Mouse (Mus musculus) thymus, postnatal 14 days (tissue): ENCODE data around the gene Rbx1.

Source experiments
- DNase-seq: peaks from one replicate; pipeline ENCODE4 v3.0.0; 2021

Rbx1 gene

DNA sequence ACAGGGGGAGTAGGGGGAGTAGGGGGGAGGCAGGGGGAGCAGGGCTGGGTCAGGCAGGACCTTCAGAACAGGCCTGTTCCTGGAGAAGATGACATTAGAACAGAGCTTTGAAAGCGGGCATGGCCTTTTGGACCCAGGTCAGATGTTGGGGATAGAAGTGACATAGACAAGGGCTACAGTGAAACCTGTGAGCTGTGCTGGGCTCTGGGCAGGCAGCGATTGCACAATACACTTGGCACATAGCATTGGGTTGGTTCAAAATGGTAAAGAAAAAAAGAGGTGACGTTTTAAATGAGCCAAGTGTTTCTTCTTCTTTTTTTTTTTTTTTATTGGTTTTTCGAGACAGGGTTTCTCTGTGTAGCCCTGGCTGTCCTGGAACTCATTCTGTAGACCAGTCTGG is 19.4 kb downstream of the Rbx1 start:
- no peak for DNase-seq

DNA sequence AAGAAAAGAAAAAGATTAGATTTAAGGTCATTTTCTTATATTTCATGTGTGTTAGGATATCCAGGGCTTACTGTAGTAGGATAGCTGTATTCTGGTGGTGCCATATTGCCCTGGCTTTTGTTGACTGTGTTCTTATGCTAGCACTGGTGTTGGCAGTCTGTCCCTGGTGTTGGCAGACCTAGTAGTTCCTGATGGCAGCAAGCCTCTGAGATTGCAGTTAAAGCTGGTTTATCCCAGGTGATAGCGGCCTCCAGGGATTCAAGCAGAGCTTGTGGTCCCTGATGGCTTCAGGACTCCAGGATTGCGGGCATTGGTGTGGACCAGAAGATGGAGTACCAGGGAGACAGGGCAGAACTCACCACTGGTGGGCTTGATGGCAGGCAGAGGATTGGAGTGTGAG is 37.4 kb downstream of the Rbx1 start:
- no peak for DNase-seq

DNA sequence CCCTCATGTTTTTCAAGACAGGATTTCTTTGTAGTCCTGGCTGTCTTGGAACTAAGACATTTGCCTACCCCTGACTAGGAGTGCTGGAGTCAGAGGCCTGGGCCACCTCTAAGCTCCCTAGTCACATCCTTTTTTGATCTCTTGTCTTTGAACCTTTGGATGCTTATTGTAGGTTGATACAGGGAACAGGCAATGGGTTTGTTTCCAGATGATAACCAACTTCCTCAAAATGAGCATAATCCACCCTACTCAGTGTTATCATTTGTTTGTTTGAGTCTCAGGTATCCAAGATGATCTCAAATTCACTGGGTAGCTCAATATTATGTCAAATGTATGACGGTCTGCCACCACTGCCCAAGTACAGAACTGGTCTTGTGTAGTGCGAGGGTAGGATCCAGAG is 37.9 kb downstream of the Rbx1 start:
- no peak for DNase-seq

DNA sequence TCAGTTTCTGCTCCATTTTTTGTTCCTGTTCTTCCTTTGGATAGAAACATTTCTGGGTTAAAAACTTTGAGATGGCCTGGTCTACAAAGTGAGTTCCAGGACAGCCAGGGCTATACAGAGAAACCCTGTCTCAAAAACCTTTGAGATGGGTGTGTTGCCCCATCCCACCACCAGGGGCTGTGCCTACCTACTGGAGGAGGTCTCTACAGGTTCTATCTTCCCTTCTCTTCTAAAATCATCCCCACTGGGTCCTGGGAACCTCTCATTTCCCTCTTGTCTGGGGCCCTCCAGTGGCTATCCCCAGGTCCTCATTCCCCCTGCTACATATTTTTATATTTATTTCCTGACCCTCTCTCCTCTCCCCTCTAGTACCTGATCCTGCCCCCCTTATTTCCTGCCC is 41.1 kb downstream of the Rbx1 start:
- peak; percentile 81 for DNase-seq

DNA sequence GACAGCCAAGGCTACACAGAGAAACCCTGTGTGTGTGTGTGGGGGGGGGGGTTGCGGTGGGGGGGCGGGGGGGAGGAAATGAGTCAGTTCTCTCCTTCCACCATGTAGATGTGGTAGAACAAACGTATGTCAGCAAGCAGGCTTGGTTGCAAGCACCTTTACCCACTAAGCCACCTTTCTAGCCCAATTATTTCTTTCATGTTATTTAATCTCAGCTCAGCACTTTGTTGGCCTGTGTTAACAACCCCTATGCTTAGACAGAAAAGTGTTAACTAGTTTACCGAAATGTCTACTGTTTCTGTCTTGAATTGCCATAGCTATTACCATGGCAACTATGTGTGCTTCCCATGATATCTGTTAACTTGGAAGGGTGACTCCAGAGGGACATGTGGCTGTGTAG is 44.5 kb downstream of the Rbx1 start:
- DNase-seq = no peak

DNA sequence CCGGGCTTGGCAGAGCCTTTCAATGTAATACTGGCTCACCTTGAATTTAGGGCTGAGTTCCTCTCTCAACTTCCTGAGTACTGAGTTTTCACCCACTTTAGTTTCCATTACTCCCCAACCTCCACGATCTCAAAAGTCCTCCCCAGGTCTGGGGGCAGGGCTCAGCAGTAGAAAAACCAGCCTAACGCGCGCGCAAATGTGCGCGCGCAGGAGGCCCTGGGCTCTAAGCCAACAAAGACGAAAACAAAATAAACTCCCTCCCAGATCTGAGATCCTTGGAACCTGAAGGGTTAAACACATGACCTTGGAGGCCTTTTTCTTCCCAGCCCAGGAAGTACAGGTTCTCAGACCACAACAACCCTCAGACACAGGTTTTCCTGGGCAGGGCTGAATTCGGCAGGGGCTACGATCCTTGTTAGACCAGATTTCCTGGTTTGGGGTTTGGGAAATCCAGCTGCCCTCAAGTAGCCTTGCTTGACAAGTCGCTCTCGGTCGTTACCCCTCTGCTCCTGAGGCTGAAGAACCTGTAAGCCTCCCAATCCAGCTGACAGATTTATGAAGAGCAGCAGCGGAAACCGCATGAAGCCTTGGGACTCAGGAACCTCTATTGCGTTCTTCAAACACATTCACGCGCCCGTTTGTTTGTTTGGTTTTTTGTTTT is 45.6 kb downstream of the Rbx1 start:
- peak; percentile 68 for DNase-seq

DNA sequence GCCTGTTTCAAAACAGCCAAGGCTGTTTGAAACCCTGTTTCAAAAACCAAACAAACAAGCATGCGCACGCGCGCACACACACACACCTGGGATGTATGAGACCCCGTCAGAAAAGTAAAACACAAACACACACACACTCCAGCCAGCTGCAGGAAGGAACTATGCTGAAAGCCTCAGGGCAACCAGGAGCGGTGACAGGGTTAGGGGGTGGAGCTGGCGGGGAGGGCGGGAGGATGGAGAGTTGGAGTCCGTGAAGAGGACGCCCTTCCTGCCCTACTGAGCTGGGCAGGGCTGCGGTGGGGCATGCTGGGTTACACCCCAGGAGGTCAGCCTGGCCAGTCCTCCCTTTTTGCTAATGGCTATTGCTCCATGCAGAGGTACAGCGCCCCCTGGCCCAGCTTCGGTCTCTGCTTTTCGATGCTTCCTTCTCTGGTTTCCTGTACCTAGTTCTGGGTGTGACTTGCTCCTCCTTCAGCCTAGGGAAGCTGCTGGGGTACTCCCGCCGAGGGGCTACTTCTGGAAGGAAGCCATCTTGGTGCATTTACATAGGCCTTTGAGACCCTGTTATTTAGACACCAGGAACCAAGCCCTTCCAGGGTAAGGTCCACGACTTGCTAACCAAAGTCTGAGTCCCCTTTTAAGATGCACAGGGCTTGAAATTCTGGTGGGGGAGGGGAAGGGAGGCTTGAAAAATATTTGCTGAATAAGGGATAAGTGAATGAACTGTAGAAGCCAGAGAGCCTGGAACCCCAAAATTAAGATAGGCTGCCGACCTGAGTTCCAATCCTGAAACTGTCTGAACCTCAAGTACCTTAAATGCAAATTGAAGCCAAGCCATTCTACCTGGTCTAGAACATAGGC is 48.2 kb downstream of the Rbx1 start:
- peak; percentile 91 for DNase-seq

DNA sequence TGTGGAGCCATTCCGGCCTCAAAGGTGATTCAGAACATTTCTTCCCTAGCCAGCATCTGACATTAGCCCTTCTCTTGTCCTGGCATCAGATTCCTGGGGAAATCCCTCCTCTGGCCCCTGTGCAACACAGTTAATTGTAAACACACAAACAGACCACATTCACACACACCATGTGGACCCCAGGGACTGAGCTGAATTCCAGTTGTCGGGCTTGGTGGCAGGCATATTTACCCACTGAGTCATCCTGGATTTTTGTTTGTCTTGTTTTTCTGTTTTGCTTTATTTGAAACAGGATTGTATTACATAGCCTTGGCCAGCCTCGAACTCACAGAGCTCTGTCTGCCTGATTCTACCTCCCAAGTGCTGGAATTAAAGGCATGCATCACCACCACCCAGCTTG is 49.1 kb downstream of the Rbx1 start:
- DNase-seq = no peak

DNA sequence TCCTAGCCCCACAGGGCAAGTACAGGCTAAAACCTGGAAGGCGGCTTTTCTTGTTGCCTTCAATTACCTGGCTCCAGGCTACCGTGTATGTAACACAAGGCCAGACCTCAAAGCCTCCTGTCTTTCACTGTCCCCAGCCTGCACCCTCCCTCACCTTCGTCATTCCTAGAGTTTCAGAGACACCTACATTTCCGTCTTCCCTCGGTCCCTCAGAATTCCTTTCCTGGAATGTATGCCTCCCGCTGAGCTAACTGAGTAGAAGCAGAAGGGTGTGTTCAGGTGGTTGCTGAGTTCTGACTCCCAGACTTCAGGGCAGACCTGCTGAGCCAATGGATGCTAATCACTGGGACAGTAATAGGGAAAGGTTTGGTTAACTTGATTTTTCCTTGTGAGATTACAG is 51.9 kb downstream of the Rbx1 start:
- DNase-seq = no peak

DNA sequence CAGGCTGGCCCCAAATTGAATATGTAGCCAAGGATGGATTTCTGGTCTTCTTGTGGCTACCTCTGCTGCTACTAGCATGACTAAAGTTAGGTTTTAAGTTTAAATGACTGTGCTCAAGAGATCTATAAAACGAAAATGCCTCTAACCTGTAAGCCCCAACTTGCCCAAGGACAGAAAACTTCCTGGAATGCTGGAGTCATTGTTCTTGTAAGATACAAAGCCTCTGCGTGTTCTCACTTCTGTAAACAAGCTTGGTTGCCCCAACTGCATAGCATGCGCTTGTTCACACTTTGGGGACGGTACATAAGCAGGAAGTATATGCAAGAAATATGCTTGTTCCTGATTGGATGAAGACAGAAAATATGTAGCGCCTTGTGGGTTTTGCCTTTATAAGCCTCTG is 52.7 kb downstream of the Rbx1 start:
- DNase-seq = no peak

DNA sequence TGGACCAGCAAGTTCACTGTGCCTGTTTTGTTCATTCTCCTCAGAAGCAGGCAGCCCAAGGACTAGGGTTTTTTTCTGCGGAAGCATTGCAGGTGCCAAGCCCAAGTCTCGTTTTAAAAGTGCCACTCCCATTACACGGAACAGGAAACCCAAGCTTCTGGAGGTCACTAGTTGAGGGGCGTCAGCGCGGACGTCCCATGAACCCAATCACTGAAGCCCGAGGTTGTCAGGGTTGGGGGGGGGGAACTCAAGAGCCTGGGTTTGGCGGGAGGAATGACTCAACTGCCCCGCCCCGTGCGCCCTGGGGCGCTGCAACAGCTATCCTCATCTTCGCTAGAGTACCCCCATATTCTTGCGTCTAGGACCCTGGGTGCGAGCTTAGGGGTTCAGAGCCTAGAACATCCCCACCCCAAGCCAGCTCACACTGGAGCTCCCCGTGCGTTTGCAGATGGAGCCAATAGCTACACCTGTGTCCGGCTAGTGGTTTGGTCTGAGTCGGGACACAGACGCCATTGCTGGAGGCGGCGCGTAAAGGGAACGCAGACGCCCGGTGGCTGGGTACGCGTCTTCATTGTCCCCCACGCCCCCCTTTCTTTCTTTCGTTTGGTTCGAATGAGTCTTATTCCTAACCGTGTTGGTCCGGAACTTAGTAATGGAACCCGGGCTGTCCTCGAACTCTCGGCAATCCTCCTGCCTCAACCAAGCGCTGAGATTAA is 56.1 kb downstream of the Rbx1 start:
- DNase-seq = peak; percentile 77

DNA sequence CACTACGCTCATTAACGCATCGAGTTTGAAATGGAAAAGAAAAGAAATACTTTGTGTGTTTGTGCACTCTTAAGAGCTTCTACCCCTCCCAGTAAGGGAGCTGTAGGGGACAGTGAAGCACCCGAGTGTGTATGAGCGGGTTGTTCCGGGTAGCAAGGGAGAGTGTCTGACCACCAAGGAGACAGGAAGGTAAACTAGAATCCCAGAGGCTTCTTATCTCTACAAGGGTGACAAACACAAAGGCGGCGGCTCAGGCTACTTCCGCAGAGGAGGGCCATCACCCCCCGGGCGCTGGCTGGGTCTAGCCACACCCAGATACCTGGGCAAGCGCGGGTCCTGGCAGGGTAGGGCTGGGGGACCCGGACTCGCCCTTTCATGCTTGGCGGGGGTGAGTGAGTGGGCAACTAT is 56.7 kb downstream of the Rbx1 start:
- DNase-seq = no peak

DNA sequence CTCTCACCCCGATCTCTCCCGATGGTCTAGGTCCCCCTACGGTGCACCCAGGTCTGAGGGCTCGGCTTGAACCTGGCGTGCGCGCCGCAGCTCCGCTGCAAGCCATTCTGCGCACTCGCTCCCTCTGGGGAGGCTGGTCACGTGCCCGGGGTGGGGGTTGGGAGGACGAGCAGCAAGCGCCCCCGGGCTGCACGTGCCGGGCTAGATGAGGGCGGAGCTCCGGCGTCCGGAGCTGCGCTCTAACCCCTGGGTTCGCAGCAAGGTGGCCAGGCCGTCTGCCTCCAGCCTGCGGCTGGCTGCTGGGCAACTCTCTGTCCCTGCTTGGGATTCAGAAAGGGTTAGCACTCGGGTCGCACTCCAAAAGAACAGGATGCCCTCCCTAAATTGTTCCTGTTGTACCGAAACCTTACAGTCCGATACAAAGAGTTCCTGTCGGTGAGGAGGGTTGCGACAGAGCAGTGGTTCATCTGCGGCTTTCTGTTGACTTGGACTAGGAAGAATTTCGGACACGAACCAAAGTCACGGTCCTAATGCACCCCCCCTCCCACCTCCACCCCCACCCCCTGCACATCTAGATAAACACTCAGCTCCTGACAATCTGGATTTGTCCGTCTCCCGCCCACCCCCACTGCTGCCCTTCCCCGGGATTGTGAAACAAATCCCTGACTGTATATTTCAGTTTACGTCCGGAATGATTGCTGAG is 57.2 kb downstream of the Rbx1 start:
- DNase-seq = peak; percentile 99

DNA sequence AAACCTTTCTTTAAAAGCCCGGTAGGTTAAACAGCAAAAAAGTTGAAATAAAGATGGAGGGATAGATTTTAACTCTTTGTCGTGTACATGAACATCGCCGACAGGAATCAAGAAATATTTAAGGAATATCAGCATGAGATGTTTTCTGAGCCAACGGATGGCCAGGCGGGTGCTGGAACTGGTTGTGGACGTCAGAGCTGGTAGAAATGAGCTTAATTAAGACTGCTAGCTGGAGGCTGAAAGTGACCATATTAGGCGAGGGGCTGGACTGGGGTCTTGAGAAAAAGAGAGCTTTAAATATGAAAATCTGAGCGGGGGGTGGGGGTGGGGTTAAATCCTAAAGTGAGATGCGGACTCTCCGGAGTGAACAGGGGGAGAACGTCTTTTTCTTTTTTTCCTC is 57.8 kb downstream of the Rbx1 start:
- no peak for DNase-seq
